Mouse (Mus musculus): ENCODE measurements around the gene Psme3. TPM values are rescaled to one million over a fixed set of nuclear protein-coding genes. Genes with fewer than 3 reads are reported as not detected.
"Not testable (repeated sequence)": the region's sequence is repeated elsewhere in the genome, so short reads cannot be mapped to it uniquely, and the experiment has no call there.

The Psme3 gene
- polyA plus RNA-seq, 1 experiment from 2014 or later, result 78.8 TPM

- H3K27ac ChIP-seq (ENCODE audit: low read depth), result peak overlapping the region; percentile 92
- ATAC-seq (peak; percentile 43), DNase-seq (peak; percentile 77)
- TF ChIP-seq EP300 (IDR thresholded peaks at IDR 0.05; ENCODE audit: low read depth) (no peak), CTCF (IDR thresholded peaks at IDR 0.05; ENCODE audit: low read depth) (no peak)
- H3K9ac ChIP-seq (replicated peaks), result peak overlapping the region; percentile 91
- peak overlapping the region; percentile 79 for H3K4me3 ChIP-seq (ENCODE audit: low read depth, low read length)
- H3K9me3 ChIP-seq (ENCODE audit: low read length), result no peaks in the 10 kb centered on the region
- peaks cover 24% of the 10 kb centered on the region for H3K4me1 ChIP-seq (ENCODE audit: insufficient read depth)
- no peaks in the 10 kb centered on the region for H3K27me3 ChIP-seq (ENCODE audit: insufficient read depth, low read length)
- H3K36me3 ChIP-seq (replicated peaks; ENCODE audit: insufficient read depth, low read length), result peaks cover 40% of the 10 kb centered on the region
- under 1% methylated on average over 17 of the region's 17 CpGs for WGBS (ENCODE audit: insufficient replicate concordance)
- peak overlapping the region; percentile 85 for H3K4me2 ChIP-seq (ENCODE audit: low read depth, low read length)
Observed at GRCm38 (mm10) chr11:101316501-101316917, 496 bp downstream of the Psme3 start.

GRCm38 (mm10) chr11:101323609-101324008 lies 7.6 kb downstream of the Psme3 start:
- Histone ChIP-seq H3K9ac (replicated peaks) (no peak overlapping the region), H3K36me3 (replicated peaks; ENCODE audit: insufficient read depth, low read length) (peaks cover 69% of the 10 kb centered on the region), H3K4me2 (ENCODE audit: low read depth, low read length) (no peak overlapping the region), H3K27me3 (ENCODE audit: insufficient read depth, low read length) (no peaks in the 10 kb centered on the region), H3K4me3 (ENCODE audit: low read depth, low read length) (no peak overlapping the region), H3K9me3 (ENCODE audit: low read length) (no peaks in the 10 kb centered on the region), H3K27ac (ENCODE audit: low read depth) (no peak overlapping the region), H3K4me1 (ENCODE audit: insufficient read depth) (no peaks in the 10 kb centered on the region; the same call in 1 of the 2 replicates)
- 22% methylated on average over 4 of the region's 4 CpGs for WGBS (ENCODE audit: insufficient replicate concordance)
- DNase-seq (peak; percentile 81), ATAC-seq (peak; percentile 51)
- TF ChIP-seq CTCF (IDR thresholded peaks at IDR 0.05; ENCODE audit: low read depth) (peak; percentile 95), EP300 (IDR thresholded peaks at IDR 0.05; ENCODE audit: low read depth) (no peak)

GRCm38 (mm10) chr11:101324763-101325162 lies 8.8 kb downstream of the Psme3 start, which contains the start of gene Aoc2:
Gene Aoc2 (plus strand): TSS chr11:101325063.
- no peak for ATAC-seq

GRCm38 (mm10) chr11:101325201-101325600 lies 9.2 kb downstream of the Psme3 start:
- not testable (repeated sequence) for H3K4me1 ChIP-seq (ENCODE audit: insufficient read depth); H3K27me3 ChIP-seq (ENCODE audit: insufficient read depth, low read length); H3K9me3 ChIP-seq (ENCODE audit: low read length); H3K4me3 ChIP-seq (ENCODE audit: low read depth, low read length); ATAC-seq; H3K9ac ChIP-seq (replicated peaks); H3K4me2 ChIP-seq (ENCODE audit: low read depth, low read length); DNase-seq; H3K27ac ChIP-seq (ENCODE audit: low read depth)
- H3K36me3 ChIP-seq (replicated peaks; ENCODE audit: insufficient read depth, low read length), result peaks cover 53% of the 10 kb centered on the region
- WGBS (ENCODE audit: insufficient replicate concordance), result 88% methylated on average over 11 of the region's 11 CpGs

More at GRCm38 (mm10) chr11:101324763-101325162, 8.8 kb downstream of the Psme3 start, which contains the start of gene Aoc2:
- no peak for DNase-seq
- Histone ChIP-seq H3K4me2 (ENCODE audit: low read depth, low read length) (no peak within 1 kb of the TSS), H3K36me3 (replicated peaks; ENCODE audit: insufficient read depth, low read length) (peaks cover 58% of the 10 kb centered on the region), H3K4me1 (ENCODE audit: insufficient read depth) (no peaks in the 10 kb centered on the region; the same call in 1 of the 2 replicates), H3K9ac (replicated peaks) (no peak within 1 kb of the TSS), H3K27ac (ENCODE audit: low read depth) (no peak within 1 kb of the TSS), H3K4me3 (ENCODE audit: low read depth, low read length) (no peak within 1 kb of the TSS), H3K27me3 (ENCODE audit: insufficient read depth, low read length) (no peaks in the 10 kb centered on the region), H3K9me3 (ENCODE audit: low read length) (no peaks in the 10 kb centered on the region)
- no peak for TF ChIP-seq EP300 (IDR thresholded peaks at IDR 0.05; ENCODE audit: low read depth)
- no peak for TF ChIP-seq CTCF (IDR thresholded peaks at IDR 0.05; ENCODE audit: low read depth)
- WGBS (ENCODE audit: insufficient replicate concordance), result 89% methylated on average over 5 of the region's 5 CpGs

GRCm38 (mm10) chr11:101326147-101326546 lies 10.1 kb downstream of the Psme3 start:
- Histone ChIP-seq H3K36me3 (replicated peaks; ENCODE audit: insufficient read depth, low read length) (peaks cover 44% of the 10 kb centered on the region), H3K9me3 (ENCODE audit: low read length) (no peaks in the 10 kb centered on the region), H3K4me3 (ENCODE audit: low read depth, low read length) (no peak overlapping the region), H3K9ac (replicated peaks) (no peak overlapping the region), H3K27me3 (ENCODE audit: insufficient read depth, low read length) (no peaks in the 10 kb centered on the region), H3K27ac (ENCODE audit: low read depth) (no peak overlapping the region), H3K4me1 (ENCODE audit: insufficient read depth) (no peaks in the 10 kb centered on the region; the same call in 1 of the 2 replicates), H3K4me2 (ENCODE audit: low read depth, low read length) (no peak overlapping the region)
- WGBS (ENCODE audit: insufficient replicate concordance), result 84% methylated on average over 11 of the region's 11 CpGs
- no peak for TF ChIP-seq CTCF (IDR thresholded peaks at IDR 0.05; ENCODE audit: low read depth)
- no peak for TF ChIP-seq EP300 (IDR thresholded peaks at IDR 0.05; ENCODE audit: low read depth)
- DNase-seq (no peak), ATAC-seq (no peak)

GRCm38 (mm10) chr11:101327311-101327710 lies 11.3 kb downstream of the Psme3 start:
- no peak for DNase-seq
- Histone ChIP-seq H3K27me3 (ENCODE audit: insufficient read depth, low read length) (no peaks in the 10 kb centered on the region), H3K4me1 (ENCODE audit: insufficient read depth) (no peaks in the 10 kb centered on the region; the same call in 1 of the 2 replicates), H3K4me2 (ENCODE audit: low read depth, low read length) (no peak overlapping the region), H3K4me3 (ENCODE audit: low read depth, low read length) (no peak overlapping the region), H3K9ac (replicated peaks) (no peak overlapping the region), H3K27ac (ENCODE audit: low read depth) (no peak overlapping the region), H3K36me3 (replicated peaks; ENCODE audit: insufficient read depth, low read length) (peaks cover 32% of the 10 kb centered on the region), H3K9me3 (ENCODE audit: low read length) (no peaks in the 10 kb centered on the region)
- WGBS (ENCODE audit: insufficient replicate concordance), result 42% methylated on average over 3 of the region's 3 CpGs
- TF ChIP-seq EP300 (IDR thresholded peaks at IDR 0.05; ENCODE audit: low read depth), result no peak
- TF ChIP-seq CTCF (IDR thresholded peaks at IDR 0.05; ENCODE audit: low read depth), result no peak
- peak; percentile 37; the same call in 1 of the 2 replicates for ATAC-seq

Measured in liver, postnatal 0 days (tissue).